ENCODE assay signal across 9 mouse cellular contexts in genomic region chr7:144940585-144940984, GRCm38 (mm10). TPM values are rescaled to one million over a fixed set of nuclear protein-coding genes. Genes with fewer than 3 reads are reported as not detected.
DNase-seq lines count a peak whose midpoint lies in the region; ATAC-seq and TF ChIP-seq lines count a peak whose summit lies in the region.
"Had no signal": no experiment of that assay in that cellular context is flagged by ENCODE, and none has a peak within 500 bp of the region (broad histone marks: within the 10 kb centered on the region; RNA-seq: fewer than 3 reads in every experiment).

No protein-coding gene starts in this region.

- TF ChIP-seq CTCF in CH12.LX (conservative IDR thresholded peaks at IDR 0.05 in 1 of 2, IDR thresholded peaks at IDR 0.05 in 1 of 2; ENCODE audit: low read depth in 2 of 2, low read length in 2 of 2), result no peak

- dilution Hi-C loops in CH12.LX (cut with MboI; ENCODE audit: extremely low pct_ligation_motif_present, extremely low pct_unique_long_range_greater_than_20kb, low sequenced_read_pairs), result no loop called here

- no peak overlapping the region for H3K9ac ChIP-seq in CH12.LX (ENCODE audit: insufficient read depth, low read depth)
- H3K9ac ChIP-seq in forebrain, embryonic 15.5 days (replicated peaks), result no peak overlapping the region
- no peak overlapping the region for H3K9ac ChIP-seq in liver, embryonic 16.5 days (ENCODE audit: low read depth, low read length)

- no peak overlapping the region for H3K27ac ChIP-seq in CH12.LX (ENCODE audit: insufficient read depth, low read depth)
- H3K27ac ChIP-seq in forebrain, embryonic 15.5 days (replicated peaks), result peak overlapping the region; percentile 81; the same call in 1 of the 2 replicates
- no peak overlapping the region for H3K27ac ChIP-seq in liver, embryonic 16.5 days (ENCODE audit: low read length)

- under 1% methylated on average over 11 of the region's 11 CpGs for WGBS in forebrain, embryonic 15.5 days
- under 1% methylated on average over 11 of the region's 11 CpGs for WGBS in liver, embryonic 16.5 days (ENCODE audit: insufficient replicate concordance)

- no peak for TF ChIP-seq EP300 in CH12.LX (IDR thresholded peaks at IDR 0.05; ENCODE audit: low read length)

- H3K4me3 ChIP-seq in CH12.LX (replicated peaks in 1 of 3; ENCODE audit: low read depth in 2 of 3, low read length in 2 of 3, poor library complexity in 1 of 3), result no peak overlapping the region
- H3K4me3 ChIP-seq in forebrain, embryonic 15.5 days, result peak overlapping the region; percentile 47
- H3K4me3 ChIP-seq in liver, embryonic 16.5 days (ENCODE audit: low read depth, low read length), result no peak overlapping the region; the same call in 1 of the 2 replicates

- H3K4me1 ChIP-seq in CH12.LX (ENCODE audit: control insufficient read depth in 1 of 2, insufficient read depth in 2 of 2), result peaks cover 0 to 21% of the 10 kb centered on the region in 2 experiments; a peak in 3 of 4 replicates
- H3K4me1 ChIP-seq in forebrain, embryonic 15.5 days, result peaks cover 68% of the 10 kb centered on the region
- H3K4me1 ChIP-seq in liver, embryonic 16.5 days (ENCODE audit: control insufficient read depth, low read depth, low read length), result peaks cover 16% of the 10 kb centered on the region

- peak overlapping the region; percentile 68; the same call in 1 of the 2 replicates for H3K4me2 ChIP-seq in CH12.LX (ENCODE audit: insufficient read depth, low read depth, poor library complexity, severe bottlenecking)
- peak overlapping the region; percentile 89 for H3K4me2 ChIP-seq in forebrain, embryonic 15.5 days (replicated peaks)
- peak overlapping the region; percentile 72 for H3K4me2 ChIP-seq in liver, embryonic 16.5 days (ENCODE audit: low read depth, low read length)

- in situ Hi-C loops in CH12.LX (cut with MboI; ENCODE audit: low pct_ligation_motif_present, low pct_unique_long_range_greater_than_20kb, low sequenced_read_pairs), result no loop called here

- peak; percentile 13 for DNase-seq in cerebellum, adult 9-10 months
- no peak for DNase-seq in cerebellum, adult 8-10 months
- DNase-seq in CH12.LX (ENCODE audit: extremely low read depth), result no peak
- DNase-seq in ovary, postnatal 14 days (ENCODE audit: low spot score), result no peak
- DNase-seq in testis, postnatal 10 days (ENCODE audit: low spot score), result no peak
- DNase-seq: kidney, postnatal 10 days had no signal

- peaks cover 15% of the 10 kb centered on the region for H3K9me3 ChIP-seq in CH12.LX (replicated peaks; ENCODE audit: low read length)
- H3K9me3 ChIP-seq in forebrain, embryonic 15.5 days, result no peaks in the 10 kb centered on the region
- H3K9me3 ChIP-seq in liver, embryonic 16.5 days (replicated peaks; ENCODE audit: control insufficient read depth, low read length), result no peaks in the 10 kb centered on the region

- H3K27me3 ChIP-seq in CH12.LX (replicated peaks), result peaks cover 84% of the 10 kb centered on the region
- H3K27me3 ChIP-seq in forebrain, embryonic 15.5 days, result peaks cover 41% of the 10 kb centered on the region
- H3K27me3 ChIP-seq in liver, embryonic 16.5 days (ENCODE audit: control insufficient read depth, insufficient read depth, low read depth, low read length), result peaks cover 65% of the 10 kb centered on the region

- no peak for ATAC-seq in forebrain, embryonic 15.5 days (replicated peaks)
- ATAC-seq in liver, embryonic 16.5 days (ENCODE audit: low read depth), result no peak
- no peak for ATAC-seq in granulocyte monocyte progenitor cell, adult 5-6 weeks (replicated peaks; ENCODE audit: poor library complexity, severe bottlenecking)

- H3K36me3 ChIP-seq in CH12.LX (replicated peaks in 1 of 2; ENCODE audit: control insufficient read depth in 1 of 2, insufficient read depth in 1 of 2, low read length in 1 of 2), result no peaks in the 10 kb centered on the region
- no peaks in the 10 kb centered on the region for H3K36me3 ChIP-seq in forebrain, embryonic 15.5 days
- H3K36me3 ChIP-seq in liver, embryonic 16.5 days (ENCODE audit: control insufficient read depth, insufficient read depth), result peaks cover 3% of the 10 kb centered on the region; the same call in 1 of the 2 replicates

- no peak for TF ChIP-seq RAD21 in CH12.LX (IDR thresholded peaks at IDR 0.05; ENCODE audit: low read depth, low read length)

- TF ChIP-seq POLR2A in CH12.LX (IDR thresholded peaks at IDR 0.05; ENCODE audit: low read depth, low read length), result no peak

- no peaks in the 10 kb centered on the region for H3K79me2 ChIP-seq in CH12.LX (replicated peaks; ENCODE audit: control insufficient read depth, extremely low read depth, insufficient read depth, poor library complexity, severe bottlenecking)

TF ChIP-seq in CH12.LX, 34 proteins besides CTCF, POLR2A, EP300 and RAD21:
- TF ChIP-seq NELFE (IDR thresholded peaks at IDR 0.05; ENCODE audit: low read depth, low read length) (no peak), BHLHE40 (IDR thresholded peaks at IDR 0.05; ENCODE audit: low read depth, low read length) (no peak), TCF12 (IDR thresholded peaks at IDR 0.05; ENCODE audit: low read depth, low read length) (no peak), ETS1 (conservative IDR thresholded peaks at IDR 0.05; ENCODE audit: low read depth, low read length) (no peak), MAFK (IDR thresholded peaks at IDR 0.05; ENCODE audit: insufficient replicate concordance, low read length) (no peak), KAT2A (IDR thresholded peaks at IDR 0.05; ENCODE audit: insufficient replicate concordance, low read length) (no peak), MEF2A (IDR thresholded peaks at IDR 0.05; ENCODE audit: borderline replicate concordance, low read depth, low read length) (no peak), E2F4 (IDR thresholded peaks at IDR 0.05; ENCODE audit: insufficient replicate concordance, low read depth, low read length) (no peak), JUND (conservative IDR thresholded peaks at IDR 0.05; ENCODE audit: low read depth, low read length) (no peak), MXI1 (IDR thresholded peaks at IDR 0.05; ENCODE audit: low read depth, low read length) (no peak), MAX (IDR thresholded peaks at IDR 0.05; ENCODE audit: low read length) (no peak), PAX5 (IDR thresholded peaks at IDR 0.05; ENCODE audit: low read length) (no peak), CHD1 (IDR thresholded peaks at IDR 0.05; ENCODE audit: low read depth, low read length) (no peak)

RNA-seq across cellular contexts. Expression of gene Ccnd1, which starts 0.9 kb away (rescaled TPM):
- total RNA-seq in CH12.LX (2012; rRNA removed), result 0.13 and 0.34 TPM in 2 replicates
- total RNA-seq in CH12.LX (2014; rRNA removed), result 0.08 TPM in 1 of 2 replicates, not detected in the other
- polyA plus RNA-seq in CH12.LX (2012; ENCODE audit: insufficient read length, low read depth), result 0.11 and 0.16 TPM in 2 replicates
- polyA plus RNA-seq in forebrain, embryonic 15.5 days (2015; fragmentation: Nextera tagmentation; extraction: Ambion mirVana), result 34.9 and 41.7 TPM in 2 replicates
- 20.5 and 20.9 TPM in 2 replicates for polyA plus RNA-seq in liver, embryonic 16.5 days (2015; fragmentation: Nextera tagmentation; extraction: Ambion mirVana)
- total RNA-seq in granulocyte monocyte progenitor cell, adult 5-6 weeks (2014; fragmentation: Nextera tagmentation), result 6.0 and 10.6 TPM in 2 replicates
- total RNA-seq in granulocyte monocyte progenitor cell, adult 5-6 weeks (2017), result 6.2 and 8.9 TPM in 2 replicates

RNA-seq across cellular contexts. Expression of gene LTO1, which starts 25.7 kb away (rescaled TPM):
- total RNA-seq in CH12.LX (2012; rRNA removed) (10.2 and 10.7 TPM in 2 replicates), CH12.LX (2014; rRNA removed) (3.9 and 4.0 TPM in 2 replicates)
- polyA plus RNA-seq in CH12.LX (2012; ENCODE audit: insufficient read length, low read depth), result 8.5 and 14.3 TPM in 2 replicates
- polyA plus RNA-seq in forebrain, embryonic 15.5 days (2015; fragmentation: Nextera tagmentation; extraction: Ambion mirVana), result 36.3 and 39.3 TPM in 2 replicates
- 8.8 and 9.0 TPM in 2 replicates for polyA plus RNA-seq in liver, embryonic 16.5 days (2015; fragmentation: Nextera tagmentation; extraction: Ambion mirVana)
- 13.3 and 20.9 TPM in 2 replicates for total RNA-seq in granulocyte monocyte progenitor cell, adult 5-6 weeks (2014; fragmentation: Nextera tagmentation)
- total RNA-seq in granulocyte monocyte progenitor cell, adult 5-6 weeks (2017), result 16.6 and 20.8 TPM in 2 replicates

RNA-seq across cellular contexts. Expression of gene Fgf15, which starts 44.3 kb away (rescaled TPM):
- total RNA-seq in CH12.LX (2012; rRNA removed) (not detected in 2 replicates), CH12.LX (2014; rRNA removed) (not detected in 2 replicates)
- not detected in 2 replicates for polyA plus RNA-seq in CH12.LX (2012; ENCODE audit: insufficient read length, low read depth)
- polyA plus RNA-seq in forebrain, embryonic 15.5 days (2015; fragmentation: Nextera tagmentation; extraction: Ambion mirVana), result 20.0 and 20.8 TPM in 2 replicates
- not detected in 2 replicates for polyA plus RNA-seq in liver, embryonic 16.5 days (2015; fragmentation: Nextera tagmentation; extraction: Ambion mirVana)
- total RNA-seq in granulocyte monocyte progenitor cell, adult 5-6 weeks (2014; fragmentation: Nextera tagmentation), result not detected in 2 replicates
- 0.09 TPM in 1 of 2 replicates, not detected in the other for total RNA-seq in granulocyte monocyte progenitor cell, adult 5-6 weeks (2017)

Comparison
In these comparisons a context has a peak if more than half of its experiments do, and no peak if none do; other contexts are left out.
1. RNA of gene Ccnd1, which starts 0.9 kb away (polyA plus RNA-seq): 34.9 to 41.7 TPM in forebrain, embryonic 15.5 days and 20.5 to 20.9 TPM in liver, embryonic 16.5 days; 0.11 to 0.16 TPM in CH12.LX; every median in the first group is over 10 times any median in the second.
2. RNA of gene Fgf15, which starts 44.3 kb away (polyA plus RNA-seq): 20.0 to 20.8 TPM in forebrain, embryonic 15.5 days; not detected in liver, embryonic 16.5 days and not detected in CH12.LX; every median in the first group is over 10 times any median in the second.
3. Peak in every context shown above with its lines, with median percentiles within 50 percentile points of each other: H3K4me2 ChIP-seq.